Mouse (Mus musculus) mouse trophoblast stem cell (cell line): Measurements from ENCODE around the gene Cep295nl.

Source experiments
- in situ Hi-C, 2 experiments: fragments of 300-500 bp; cut with MseI, MboI; formaldehyde crosslinking; loops; 2 replicates in 1 of 2; 3 replicates in 1 of 2; pipeline ENCODE4 v1.15.1; 2025

Gene Cep295nl

DNA sequence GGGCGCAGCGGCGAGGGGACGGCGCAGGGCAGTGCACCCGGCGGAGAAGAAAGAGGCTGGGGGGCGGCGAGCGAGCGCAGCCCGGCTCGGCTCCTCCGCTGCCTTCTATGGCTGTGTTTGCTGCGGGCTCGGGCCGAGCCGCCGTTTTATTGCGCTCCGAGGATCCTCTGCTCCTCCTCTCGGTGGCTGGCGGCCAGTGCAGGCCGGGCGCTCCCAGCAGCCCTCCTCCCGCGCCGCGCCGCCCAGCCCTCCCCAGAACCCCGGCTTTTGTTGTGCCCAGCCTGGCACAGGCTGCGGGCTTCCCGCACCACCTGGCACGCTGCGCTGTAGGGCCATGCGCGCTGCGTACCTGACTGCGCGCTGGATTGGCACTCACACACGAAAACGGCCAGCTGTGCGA, 12.9 kb upstream of the Cep295nl start:
- in situ Hi-C loops, result no loop called here

DNA sequence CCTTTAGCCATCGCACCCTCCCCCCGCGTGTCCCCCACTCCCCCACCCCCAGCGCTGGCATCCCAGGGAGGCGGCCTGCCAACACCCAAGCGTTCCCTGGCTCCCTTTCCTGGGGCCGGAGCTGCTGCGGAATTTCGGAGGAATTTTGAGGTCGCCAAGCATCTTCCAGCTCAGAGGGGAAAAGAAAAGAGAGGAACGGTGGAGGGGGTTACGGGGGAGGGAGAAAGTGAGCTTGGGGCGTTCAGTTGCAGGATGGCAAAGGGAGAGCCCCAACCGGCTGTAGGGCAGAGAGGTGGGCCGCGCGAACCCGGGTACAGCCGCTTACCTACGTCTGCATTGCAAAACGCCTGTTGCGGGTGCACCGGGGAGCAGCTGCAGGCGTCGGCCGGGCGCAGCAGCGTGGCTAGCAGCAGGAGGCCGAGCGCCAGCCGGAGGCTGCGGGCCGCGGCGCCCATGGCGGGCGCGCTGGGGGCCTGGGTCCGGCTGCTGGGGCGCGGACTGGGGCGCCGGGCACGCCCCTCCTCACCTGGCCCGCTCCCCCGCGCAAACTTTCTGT, 12.4 kb upstream of the Cep295nl start:
- in situ Hi-C loops, result no loop called here

DNA sequence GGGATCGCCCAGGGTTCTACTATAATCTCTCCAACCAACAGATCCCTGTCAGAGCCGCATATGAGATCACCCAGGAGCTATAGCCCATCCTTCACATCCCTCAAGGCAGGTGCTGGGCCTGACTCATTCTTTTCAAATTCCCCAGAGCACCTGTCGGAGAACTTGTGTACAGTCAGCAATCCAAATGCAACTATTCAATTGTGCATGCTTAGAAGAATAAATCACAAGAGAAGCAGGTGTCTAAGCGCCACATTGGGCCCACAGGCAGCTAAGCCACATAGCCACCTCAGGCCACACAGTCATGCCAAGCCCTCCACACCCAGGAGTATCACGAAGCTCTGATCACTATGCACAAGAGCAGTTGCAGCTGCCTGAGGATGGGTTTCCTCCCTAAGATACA, 7.2 kb upstream of the Cep295nl start:
- in situ Hi-C loops, result no loop called here

DNA sequence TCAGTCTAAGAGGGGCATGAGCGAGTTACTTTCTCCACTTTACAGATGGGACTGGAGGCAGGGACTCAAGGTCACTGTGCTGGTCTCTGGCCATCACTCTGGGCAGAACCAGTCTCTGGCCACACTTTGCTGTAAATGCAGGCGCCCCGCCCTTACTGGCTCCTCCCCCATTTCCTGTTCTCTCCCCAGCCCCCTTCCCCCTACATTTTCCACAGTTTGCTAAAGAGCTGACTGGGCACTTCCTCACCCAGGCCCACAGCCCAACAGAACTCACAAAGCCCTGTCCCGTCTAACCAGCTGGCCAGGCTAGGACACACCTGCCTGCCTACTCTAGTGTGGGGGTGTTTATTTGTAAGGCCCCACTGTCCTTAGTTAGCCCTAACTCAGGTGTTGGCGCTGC, 6.6 kb upstream of the Cep295nl start:
- in situ Hi-C loops, result no loop called here

DNA sequence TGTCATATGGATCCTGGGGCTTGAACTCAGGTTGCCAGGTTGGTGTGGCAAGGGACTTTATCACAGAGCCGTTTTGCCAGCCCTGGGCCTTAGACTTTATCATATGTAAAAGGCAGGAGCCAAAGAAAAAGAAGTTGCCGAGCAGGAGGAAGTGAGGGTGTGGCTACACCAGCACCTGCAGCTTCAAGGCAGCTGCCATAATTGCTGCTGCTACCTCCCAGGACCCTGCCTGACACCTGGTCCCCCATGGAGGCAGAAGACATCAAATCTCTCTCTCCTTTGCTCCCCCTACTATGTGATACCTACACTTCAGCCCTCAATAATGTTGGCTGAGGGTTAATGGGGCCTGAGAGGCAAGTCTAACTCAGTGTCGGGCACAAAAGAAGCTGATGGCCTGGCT, 6.1 kb upstream of the Cep295nl start:
- in situ Hi-C loops, result no loop called here

DNA sequence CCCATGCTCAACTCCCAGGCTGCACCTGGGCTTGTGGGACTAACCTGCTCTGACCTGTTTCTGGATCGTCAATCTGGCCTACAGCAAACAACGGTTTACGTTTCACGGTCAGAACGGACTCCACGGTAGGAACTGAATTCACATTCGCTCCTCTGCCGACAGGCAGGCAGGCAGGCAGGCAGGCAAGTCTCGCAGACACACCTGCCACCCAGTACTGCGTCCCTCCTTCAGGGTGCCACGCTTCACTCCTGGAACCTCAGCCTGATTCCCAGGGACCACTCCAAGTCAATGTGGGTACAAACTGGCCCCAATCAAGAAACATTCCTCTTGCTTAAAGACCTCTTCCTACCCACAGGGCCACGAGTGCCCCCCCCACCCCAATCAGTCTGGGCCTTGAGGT, 5.6 kb upstream of the Cep295nl start:
- in situ Hi-C loops, result no loop called here

DNA sequence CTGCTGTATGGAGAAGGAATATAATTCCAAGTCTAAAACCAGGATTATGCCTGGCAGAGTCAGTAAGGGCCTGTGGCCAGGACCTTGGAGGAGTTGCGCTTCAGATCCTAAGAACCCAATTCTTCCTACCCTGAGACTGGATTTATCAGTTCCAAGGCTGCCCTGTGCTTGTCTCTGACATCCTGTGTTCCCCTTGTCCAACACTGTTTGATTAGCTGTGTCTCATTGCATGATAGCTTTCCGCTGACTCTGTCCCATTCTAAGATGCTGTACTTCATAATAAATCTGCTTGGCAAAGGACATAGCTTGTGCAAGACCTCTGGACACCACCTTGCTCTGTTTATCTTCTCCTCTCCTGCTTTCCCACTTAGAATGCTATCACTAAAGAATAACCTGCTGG, 5.1 kb upstream of the Cep295nl start:
- in situ Hi-C loops, result no loop called here

DNA sequence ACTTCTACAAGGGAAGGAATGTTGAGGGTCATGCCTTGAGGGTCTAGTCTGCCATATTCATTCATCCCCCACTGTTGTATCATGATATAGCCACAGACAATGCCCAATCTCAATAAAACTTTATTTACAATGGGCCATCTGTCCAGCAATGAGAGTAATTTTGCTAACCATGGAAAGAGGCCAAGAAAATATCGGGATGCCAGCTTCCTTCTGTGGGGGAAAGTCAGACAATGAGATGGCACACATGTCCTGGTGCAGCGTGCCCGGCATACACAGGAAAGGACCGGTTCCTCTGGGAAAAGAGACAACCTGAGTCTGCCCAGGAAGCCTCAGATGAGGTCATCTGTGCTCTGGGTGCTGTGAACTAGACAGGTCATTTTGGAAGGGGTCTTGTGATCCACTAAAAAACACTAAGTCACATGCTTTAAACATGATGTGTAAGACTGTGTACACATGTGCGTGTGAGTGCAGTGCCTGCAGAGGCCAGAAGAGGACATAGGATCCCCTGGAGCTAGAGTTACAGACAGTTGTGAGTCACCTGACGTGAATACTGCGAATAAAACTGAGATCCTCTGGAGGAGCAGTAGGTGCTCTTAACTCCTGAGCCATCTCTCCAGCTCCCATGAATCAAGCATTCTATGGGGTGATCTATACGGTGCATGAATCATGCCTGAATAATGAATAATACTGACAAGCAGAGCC, 4.2 kb upstream of the Cep295nl start:
- in situ Hi-C loops, result no loop called here

DNA sequence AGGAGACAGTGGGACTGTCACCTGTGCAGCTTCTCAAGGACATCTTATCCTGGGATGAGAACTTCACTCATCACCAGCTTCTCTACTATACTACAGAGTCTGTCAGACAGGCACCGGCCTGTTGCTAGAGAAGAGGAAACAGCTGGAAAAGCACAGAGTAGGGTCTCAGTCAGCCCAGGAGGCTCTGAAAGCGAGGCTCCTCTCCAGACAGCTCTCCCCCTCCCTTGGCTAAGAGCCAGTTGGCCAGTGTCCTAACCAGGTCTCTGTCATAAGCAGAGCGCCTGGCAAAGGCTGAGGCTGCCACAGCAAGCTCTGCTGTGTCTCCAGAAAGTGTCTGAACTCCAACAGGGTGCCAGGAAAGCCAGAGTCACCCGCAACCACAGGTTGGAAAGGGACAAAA, 3.4 kb upstream of the Cep295nl start:
- in situ Hi-C loops, result no loop called here

DNA sequence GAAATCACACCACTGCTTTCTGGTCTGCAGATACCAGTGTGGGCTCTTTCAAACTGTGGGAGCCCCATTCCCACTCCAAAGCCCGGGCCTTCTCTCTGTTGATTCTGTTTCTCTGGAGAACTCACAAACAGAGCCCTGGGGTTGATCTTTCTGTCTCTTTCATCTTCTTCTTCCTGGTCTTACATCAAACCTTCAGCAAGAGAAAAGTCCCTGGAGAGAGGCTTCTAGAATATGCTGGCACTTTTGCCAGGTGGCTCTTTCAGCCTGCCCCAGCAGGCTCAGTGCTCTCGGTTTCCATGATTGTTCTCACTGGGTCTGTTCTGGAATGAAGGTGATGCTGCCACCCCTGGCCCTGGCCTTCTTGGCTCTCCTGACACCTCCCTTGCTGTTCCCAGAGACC, 1.3 kb upstream of the Cep295nl start:
- in situ Hi-C loops, result no loop called here

DNA sequence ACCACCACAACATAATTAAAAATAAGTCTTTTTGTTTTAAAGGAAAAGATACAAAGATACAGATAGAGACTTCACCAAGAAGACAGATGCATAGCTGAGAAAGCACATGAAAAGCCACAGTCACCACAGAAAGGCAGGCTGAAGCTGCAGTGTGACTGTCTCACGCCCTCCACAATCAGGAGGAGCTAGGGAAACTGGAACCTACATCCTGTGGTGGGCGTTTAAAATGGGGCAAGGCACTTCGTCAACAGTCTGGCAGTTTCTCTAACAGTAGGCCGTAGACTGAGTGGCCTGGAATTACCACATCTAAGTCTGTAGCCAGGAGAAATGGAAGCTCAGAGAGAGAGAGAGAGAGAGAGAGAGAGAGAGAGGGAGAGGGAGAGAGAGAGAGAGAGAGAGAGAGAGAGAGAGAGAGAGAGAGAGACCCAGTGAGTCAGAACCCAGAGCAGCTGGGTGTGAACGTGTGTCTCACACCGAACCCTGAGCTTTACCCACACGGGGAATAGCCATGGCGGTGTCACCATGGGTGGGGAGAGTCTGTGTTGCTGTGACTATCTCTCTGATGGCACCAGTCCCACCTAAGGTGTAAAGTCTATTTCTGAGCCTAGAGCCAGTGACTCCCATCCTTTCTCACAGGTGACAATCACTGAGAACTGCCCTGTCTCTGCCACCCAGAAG, 4.7 kb downstream of the Cep295nl start:
- in situ Hi-C loops, result no loop called here

DNA sequence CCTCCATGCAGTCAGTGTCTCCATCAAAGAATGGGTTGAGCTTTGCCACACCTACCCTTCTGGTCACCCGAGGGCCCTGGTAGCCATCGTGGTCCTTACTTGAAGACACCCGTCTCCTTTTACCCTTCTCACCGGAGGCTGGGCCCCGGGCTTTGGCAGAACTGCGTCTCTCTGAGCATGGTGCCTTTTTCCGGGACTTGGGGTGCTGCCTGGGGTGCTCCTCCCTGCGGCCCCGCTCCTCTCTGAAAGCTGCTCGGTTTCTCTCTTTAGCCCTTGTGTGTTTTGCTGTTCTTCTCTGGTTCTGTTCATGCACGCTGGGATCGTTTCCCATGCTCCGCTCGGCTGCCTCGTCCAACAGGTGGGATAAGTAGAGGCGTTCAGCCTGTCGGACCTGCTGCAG, 8.9 kb downstream of the Cep295nl start:
- in situ Hi-C loops, result no loop called here

DNA sequence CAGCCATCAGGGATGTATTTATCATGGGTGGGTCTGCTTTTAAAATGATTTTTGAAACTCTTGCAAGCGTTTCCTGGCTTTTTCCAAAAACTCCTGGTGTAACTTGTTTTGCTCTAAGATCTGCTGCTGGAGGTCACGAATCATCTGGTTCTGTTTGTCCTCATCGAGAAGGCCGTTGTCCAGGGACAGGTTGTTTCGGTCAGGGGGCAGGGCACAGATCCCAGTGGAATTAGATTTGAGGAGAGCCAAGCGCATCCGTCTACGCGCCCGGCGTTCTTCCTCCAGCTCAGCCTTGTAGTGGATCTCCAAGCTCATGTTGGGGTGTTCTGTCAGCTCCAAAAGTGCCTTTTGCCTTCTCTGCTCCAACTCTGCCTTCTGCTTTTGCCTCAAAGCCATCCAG, 9.9 kb downstream of the Cep295nl start:
- in situ Hi-C loops, result no loop called here

DNA sequence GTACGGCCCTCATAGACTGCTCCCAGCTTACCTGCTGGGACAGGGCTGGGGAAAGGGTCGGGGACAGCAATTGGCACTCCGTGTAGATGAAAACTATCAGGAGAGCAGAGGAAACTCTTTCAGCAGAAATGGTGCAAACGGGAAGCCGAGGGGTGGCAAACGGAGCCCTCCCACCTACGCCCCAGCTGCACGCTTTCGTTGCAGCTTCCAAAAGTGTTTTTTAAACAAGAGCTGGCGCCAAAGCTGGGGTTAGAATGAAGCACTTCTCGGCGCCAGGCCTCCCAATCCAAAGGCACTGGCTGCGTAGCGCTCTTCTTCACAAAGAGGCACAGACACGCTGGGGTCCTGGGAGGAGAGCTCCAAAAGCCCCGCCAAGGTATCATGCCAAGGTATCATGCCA, 11.5 kb downstream of the Cep295nl start:
- in situ Hi-C loops, result no loop called here

DNA sequence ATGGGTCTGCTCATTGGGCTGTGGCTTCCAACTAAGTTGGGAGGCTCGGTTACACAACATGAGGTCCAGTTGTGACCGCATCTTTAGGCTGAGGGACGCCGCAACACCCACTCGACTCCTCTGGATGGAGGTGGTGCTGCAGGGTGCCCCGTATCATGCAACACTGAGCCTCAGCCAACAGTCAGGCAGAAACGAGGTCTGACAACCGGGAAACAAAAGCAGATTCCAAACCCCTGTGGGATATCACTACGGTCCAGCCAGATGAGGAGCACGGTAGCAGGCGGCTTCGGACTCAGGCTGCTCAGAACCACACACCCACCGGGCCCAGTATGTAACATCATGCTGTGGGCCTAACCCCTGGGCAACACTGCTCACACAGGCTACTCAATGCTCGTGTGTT, 11.9 kb downstream of the Cep295nl start:
- in situ Hi-C loops, result no loop called here

DNA sequence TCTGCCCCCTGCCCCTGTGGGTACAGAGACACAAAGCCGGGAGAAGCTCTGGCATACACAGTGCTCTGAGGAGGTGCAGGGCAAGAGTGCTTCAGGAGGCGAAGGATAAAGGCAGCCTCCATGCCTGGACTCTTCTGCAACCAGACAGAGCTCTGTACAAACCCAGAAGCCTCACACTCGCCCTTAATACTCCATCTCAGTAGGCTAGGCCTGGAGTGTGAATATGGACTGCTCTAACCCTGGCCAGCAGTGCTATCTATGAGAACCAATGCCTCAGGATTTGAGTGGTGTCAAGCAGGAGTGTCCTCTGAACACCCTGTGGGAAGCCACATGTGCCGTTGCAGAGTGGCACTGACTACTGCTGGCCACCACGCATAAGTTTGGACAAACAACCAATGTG, 13.4 kb downstream of the Cep295nl start:
- in situ Hi-C loops, result no loop called here

DNA sequence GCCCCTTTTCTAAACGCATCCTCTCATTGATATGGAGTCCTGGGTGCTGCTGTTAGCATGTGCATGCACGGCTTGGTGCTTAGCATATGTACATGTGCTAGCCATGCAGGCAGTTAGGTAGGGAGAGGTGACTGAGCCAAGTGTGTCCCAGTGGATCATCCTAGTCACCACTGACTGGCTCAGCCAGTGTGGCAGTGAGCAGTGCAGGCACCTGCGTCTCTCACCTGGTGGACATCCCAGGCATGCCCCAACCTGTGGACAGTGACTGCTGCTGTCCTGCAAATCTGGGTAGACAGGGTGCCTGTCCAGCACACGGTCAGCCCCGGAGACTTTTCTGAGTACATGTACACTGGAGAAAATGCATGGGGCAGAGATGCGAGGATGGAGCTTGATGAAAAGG, 13.8 kb downstream of the Cep295nl start:
- in situ Hi-C loops, result no loop called here

DNA sequence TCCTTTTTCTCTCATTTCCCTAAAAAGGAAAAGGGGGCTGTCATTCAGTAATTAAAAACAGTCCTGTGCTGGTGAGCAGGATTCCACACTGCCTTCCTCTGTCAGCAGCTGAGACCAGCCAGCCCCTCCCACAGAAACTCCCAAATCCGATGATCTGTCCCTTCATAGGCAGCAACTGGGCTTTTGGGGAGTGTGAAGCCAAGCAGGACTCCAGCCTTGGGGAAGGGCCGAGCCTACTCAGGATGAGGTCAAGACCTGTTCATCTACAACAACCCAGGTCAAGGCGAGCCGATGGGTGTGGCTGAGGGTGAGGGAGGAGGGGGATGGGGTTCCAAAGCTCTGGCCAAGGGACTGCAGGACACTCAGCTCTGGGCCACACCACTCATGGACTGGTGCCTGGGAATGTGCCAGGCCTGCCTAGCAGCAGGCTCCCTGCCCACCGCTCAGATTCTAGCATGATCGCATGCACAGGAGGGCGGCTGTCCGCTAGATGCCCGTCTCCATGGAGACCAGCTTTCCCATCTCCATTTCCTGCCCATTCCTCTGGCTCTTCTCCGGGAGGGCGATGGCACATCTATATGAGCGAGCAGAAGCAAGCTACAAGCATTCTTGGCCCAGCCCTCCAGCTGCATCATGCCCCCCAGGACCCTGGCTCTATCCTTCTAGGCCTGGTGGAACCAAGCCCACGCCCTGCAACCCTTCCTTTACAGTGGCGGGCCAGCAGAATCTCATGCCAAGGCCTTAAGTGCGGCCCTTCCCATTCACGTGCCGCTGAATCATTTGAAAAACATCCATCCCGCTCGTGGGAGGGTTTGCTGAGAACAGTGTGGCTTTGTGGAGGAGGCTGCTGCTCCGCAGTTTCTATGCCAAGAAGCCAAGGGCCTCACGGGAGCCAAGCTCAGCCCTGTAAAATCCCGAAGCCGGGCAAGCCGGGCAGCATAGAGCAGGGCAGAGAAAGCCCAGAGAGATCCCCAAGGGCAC, 15.0 kb downstream of the Cep295nl start:
- in situ Hi-C loops, result no loop called here

DNA sequence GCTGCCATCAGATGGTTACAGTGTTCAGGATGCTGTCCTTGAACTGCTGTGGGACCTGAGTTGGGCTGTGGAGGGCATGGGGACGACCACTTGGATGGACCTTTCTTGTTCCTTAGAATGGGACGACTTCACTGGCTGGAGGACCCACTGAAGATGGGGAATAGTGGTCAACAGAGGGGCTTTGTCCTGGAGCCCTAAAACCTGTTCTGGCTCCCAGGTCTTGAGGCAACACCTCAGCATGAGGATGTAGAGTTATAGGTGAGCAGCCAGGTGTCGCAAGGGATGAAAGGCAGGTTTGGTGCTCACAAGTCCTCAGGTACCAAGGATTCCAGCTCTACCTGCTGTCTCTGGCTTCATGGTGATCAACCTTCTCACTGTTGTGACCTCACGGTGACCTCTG, 15.8 kb downstream of the Cep295nl start:
- in situ Hi-C loops, result no loop called here

DNA sequence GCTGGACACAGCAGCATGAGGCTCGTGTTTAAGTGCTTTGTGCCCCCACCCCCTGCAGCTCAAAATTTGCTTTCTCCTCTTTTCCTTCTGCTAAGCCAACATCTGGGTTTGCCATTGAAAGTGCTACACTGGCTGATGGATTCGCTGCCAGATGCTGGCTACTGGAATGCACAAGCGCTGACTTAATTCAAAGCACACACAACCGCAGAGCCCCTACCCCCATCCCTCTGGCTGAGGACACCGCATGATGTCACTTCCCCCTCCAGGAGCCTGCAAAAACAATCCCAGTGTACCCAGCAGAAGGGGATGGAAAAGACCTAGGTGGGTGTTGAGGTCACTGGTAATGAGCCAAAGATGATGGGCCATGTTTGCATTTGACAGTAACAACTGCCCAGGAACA, 17.8 kb downstream of the Cep295nl start:
- in situ Hi-C loops, result loop anchor here in 1 of 2 experiments (5.0 kb wide), 1 partner anchor 38 kb away; no protein-coding TSS in a partner anchor

DNA sequence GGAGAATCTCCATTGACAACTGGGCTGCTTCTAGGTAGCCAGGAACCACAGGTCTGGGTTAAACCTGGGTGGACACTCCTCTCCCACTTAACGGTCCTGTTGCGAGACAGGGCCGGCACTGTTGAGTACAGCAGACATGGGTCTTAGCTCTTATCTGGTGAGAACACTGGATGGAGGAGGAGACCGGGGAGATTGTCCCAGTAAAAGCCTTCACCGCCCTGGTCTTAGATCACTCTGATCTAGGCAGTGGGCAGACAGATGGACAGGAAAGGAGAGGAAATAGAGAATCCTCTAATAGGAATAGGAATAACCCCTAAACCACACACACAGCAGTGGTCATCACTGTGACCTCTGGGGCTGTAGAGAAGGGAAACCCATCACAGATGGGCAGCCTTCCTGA, 18.3 kb downstream of the Cep295nl start:
- in situ Hi-C loops, result loop anchor here in 1 of 2 experiments (5.0 kb wide), 1 partner anchor 38 kb away; no protein-coding TSS in a partner anchor

DNA sequence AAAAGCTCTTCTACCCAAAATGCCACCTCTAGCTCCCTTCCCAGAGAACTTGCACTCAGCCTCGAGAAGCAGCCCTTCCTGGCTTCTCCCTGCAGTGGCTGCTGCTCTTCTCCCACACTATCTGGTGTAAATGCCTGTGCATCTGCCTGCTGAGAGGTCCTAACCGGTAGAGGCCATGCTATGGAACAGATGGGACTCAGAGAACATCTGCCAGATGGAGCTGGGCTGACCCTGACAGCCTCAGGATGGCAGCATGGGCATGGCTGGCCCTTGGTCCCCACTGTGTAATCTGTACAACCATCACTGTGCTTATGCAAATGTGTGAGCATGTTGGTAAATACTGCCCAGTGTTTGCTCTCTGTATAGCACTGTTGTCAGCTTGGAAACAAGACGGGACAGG, 19.7 kb downstream of the Cep295nl start:
- in situ Hi-C loops, result loop anchor here in 1 of 2 experiments (5.0 kb wide), 1 partner anchor 40 kb away; no protein-coding TSS in a partner anchor
